Mouse (Mus musculus): Measurements from ENCODE around the gene Coro2b.

Gene Coro2b

DNA sequence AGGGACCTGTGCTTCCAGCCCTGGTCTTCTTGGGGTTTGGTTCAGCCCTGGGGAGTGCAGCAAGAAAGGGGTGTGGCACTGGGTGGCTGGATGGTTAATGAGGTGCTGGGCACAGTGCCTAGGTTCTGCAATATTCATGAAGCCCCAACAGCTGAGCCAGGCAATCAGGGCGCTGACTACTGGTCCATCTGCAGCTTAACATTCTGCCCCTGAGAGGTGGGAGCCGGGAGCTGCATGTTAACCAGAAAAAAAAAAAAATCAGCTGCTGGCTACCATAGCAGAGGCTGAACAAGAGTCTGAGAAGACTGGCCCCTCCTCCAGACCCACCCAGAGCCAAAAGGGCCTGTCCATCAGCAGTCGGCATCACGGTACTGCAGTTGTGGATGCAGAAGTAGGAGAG, 52.7 kb downstream of the Coro2b start:
- no peak for DNase-seq (ENCODE audit: low read depth, low spot score)
- Histone ChIP-seq H3K27me3 (ENCODE audit: control insufficient read depth, insufficient read depth, low read length, poor library complexity, severe bottlenecking) (no peaks in the 10 kb centered on the region), H3K36me3 (ENCODE audit: control insufficient read depth, insufficient read depth, low read length, poor library complexity, severe bottlenecking) (no peaks in the 10 kb centered on the region)

DNA sequence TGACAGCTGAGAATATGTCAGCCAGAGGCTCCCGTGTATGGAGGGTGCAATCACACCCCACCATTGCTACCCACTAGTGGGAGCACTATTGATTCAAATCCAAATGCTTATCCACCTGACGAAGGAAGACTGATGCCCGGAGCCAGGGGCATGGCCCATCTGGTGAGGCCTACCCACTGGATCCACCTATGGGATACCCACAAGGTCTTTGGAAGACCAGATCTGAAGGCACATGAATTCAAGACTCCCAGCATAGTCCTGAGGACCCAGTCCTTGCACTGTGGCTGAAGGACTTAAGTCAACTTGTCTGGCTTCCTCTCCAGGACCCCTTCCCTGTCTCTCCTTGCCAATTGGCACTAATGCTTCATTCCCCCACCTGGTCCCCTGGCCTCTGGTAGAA, 54.1 kb downstream of the Coro2b start:
- Histone ChIP-seq H3K27me3 (ENCODE audit: control insufficient read depth, insufficient read depth, low read length, poor library complexity, severe bottlenecking) (no peaks in the 10 kb centered on the region), H3K36me3 (ENCODE audit: control insufficient read depth, insufficient read depth, low read length, poor library complexity, severe bottlenecking) (no peaks in the 10 kb centered on the region)
- DNase-seq (ENCODE audit: low read depth, low spot score) = no peak

DNA sequence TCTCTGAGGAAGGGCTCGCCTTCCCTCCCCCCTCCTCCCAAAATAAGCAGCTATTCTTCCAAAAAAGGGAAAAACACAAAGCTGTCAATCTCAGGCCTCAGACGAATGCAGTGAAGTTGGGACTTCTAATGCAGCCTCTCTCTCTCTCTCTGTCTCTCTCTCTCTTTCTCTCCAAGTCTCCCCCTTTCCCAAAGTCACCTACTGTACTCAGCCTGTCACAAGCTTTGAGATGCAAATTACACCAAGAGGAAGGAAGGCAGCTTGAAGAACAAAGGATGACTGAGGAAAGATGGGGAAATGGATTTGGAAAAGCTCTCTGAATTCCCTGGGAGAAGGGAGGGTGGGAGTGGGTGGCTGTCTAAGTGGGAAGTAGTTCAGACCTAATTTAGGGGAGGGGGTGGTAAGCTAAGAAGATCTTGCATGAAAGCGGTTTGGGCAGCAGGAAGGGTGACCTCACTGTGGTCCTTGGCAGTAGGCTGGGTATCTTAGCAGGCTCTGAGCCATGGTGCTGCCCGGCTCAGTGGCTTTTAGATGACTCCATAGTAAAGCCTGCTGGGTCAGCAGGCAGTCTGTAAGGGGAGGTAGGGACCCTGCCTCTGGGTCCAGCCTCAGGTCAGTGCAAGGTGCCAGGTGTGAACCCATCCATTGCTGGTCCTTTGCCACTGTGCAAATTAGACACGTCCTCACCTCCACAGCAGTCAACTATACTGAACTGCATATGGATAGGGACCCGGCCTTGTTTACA, 55.8 kb downstream of the Coro2b start:
- DNase-seq (ENCODE audit: low read depth, low spot score) = no peak
- H3K36me3 ChIP-seq (ENCODE audit: control insufficient read depth, insufficient read depth, low read length, poor library complexity, severe bottlenecking) = no peaks in the 10 kb centered on the region
- H3K27me3 ChIP-seq (ENCODE audit: control insufficient read depth, insufficient read depth, low read length, poor library complexity, severe bottlenecking) = no peaks in the 10 kb centered on the region

DNA sequence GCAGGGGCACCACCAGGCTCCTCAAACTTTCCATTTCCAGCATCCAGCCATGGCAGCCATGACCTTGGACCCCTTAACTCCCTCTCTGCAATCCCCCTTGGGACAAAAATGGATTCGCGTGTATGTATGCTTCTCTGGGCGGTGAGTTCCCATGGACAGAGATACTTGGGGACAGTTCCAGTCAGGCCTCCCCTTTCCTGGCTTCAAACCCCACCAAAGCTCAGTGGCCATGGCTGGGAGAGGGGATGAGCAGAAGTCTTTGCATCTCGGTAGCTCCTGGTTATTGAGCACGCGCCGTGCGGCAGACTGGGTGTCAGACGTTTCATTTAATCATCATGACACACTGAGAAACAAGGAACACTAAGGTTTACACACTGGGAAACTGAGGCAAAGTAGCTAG, 56.7 kb downstream of the Coro2b start:
- Histone ChIP-seq H3K27me3 (ENCODE audit: control insufficient read depth, insufficient read depth, low read length, poor library complexity, severe bottlenecking) (no peaks in the 10 kb centered on the region), H3K36me3 (ENCODE audit: control insufficient read depth, insufficient read depth, low read length, poor library complexity, severe bottlenecking) (no peaks in the 10 kb centered on the region)
- no peak for DNase-seq (ENCODE audit: low read depth, low spot score)

DNA sequence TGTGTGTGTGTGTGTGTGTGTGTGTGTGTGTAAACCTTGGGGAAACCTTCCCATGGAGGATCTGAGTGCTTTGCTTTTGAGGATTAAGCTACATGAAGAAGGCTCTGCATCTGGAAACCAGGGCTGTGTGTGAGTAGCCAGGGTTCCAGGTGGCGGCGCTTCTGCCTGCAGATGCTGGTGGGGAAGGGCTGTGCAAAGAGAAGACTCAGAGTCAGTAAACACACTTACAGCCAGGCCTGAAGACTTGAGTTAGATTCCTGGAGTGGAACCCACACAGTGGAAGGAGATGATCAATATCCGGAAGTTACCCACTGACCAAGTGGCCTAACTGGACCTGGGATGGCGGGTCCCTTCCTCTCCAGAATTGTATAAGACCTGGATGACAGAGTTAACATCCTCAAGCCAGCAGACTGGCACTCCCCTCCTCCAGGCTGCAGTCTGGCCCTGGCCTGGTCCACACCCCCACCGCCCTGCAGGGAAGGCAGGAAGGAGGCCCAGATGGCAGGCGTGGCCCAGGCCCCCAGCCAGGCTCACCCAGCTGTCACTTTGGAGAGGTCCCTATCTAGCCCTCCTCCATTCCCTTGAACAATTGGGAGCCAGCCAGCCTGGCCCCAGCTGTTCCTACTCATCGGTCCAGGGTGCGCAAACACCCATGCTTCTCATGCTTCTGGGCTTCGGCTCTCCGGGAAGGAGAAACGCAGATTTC, 59.9 kb downstream of the Coro2b start:
- DNase-seq (ENCODE audit: low read depth, low spot score) = no peak
- no peaks in the 10 kb centered on the region for H3K27me3 ChIP-seq (ENCODE audit: control insufficient read depth, insufficient read depth, low read length, poor library complexity, severe bottlenecking)
- no peaks in the 10 kb centered on the region for H3K36me3 ChIP-seq (ENCODE audit: control insufficient read depth, insufficient read depth, low read length, poor library complexity, severe bottlenecking)

DNA sequence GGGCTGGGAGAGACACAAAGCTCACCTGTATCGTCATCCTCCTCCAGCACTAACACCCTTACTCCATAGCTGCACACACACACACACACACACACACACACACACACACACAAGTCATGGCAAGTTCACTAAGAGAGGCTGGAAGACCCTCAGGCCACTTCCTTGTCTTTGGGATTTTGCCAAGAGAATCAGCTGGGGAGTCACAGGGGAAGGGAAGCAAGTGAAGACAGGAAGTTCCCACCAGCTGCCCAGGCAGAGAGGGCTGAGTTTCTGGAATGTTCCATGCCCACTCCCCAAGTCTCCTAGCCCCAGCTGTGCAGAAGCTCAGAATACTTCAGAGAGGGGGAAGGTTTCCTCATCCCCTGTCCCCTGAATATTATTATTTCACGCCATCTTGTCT, 62.6 kb downstream of the Coro2b start:
- DNase-seq (ENCODE audit: low read depth, low spot score) = no peak
- Histone ChIP-seq H3K27me3 (ENCODE audit: control insufficient read depth, insufficient read depth, low read length, poor library complexity, severe bottlenecking) (no peaks in the 10 kb centered on the region), H3K36me3 (ENCODE audit: control insufficient read depth, insufficient read depth, low read length, poor library complexity, severe bottlenecking) (no peaks in the 10 kb centered on the region)

DNA sequence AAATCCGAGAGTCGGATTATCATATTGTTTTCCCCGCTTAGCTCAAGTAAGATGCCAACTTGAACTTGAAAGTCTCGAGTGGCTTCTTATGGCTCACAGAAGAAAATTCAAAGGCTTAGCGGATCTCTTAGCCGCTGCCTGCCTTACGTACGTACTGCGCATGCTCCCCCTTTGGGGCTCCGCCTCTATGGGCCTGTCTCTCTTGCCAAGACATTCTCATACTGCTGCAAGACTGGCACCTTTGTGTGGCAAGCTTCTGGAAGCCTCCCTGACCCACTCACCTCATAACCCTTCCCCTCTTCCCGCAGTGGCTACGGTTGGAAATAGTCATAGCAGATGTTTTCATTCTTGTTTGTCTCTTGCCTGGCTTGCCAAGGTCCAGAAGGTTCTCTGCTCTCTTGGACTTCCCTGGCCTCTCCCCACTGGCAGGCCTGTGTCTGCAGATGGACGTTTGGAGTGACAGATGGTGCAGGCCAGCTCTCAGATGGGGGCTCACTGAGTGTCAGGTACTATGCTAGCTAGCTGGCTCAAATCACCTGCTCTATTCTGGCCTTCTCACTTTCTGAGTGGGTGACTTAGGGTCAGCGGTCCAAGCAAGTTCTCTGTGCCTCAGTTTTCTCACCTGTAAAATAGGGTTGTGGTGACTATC, 65.2 kb downstream of the Coro2b start:
- Histone ChIP-seq H3K36me3 (ENCODE audit: control insufficient read depth, insufficient read depth, low read length, poor library complexity, severe bottlenecking) (no peaks in the 10 kb centered on the region), H3K27me3 (ENCODE audit: control insufficient read depth, insufficient read depth, low read length, poor library complexity, severe bottlenecking) (no peaks in the 10 kb centered on the region)
- no peak for DNase-seq (ENCODE audit: low read depth, low spot score)

DNA sequence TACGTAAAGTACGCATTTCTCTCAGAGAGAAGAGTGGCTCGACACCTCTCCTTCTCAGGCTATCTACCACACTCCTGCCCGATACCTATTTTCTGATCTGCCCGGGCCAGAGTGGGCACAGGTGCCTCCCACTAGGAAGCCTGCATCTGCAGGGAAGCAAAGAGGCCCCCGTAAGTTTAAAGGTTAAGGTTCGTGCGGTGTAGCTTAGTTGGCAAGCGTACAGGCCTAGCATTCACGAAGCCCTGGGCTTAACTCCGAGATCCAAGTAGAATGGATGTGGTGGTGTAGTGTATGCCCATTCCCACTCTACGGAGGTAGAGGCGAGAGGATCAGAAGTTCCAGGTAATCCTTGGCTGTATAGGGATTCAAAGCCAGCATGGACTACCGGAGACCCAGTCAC, 65.8 kb downstream of the Coro2b start:
- DNase-seq (ENCODE audit: low read depth, low spot score) = no peak
- Histone ChIP-seq H3K27me3 (ENCODE audit: control insufficient read depth, insufficient read depth, low read length, poor library complexity, severe bottlenecking) (no peaks in the 10 kb centered on the region), H3K36me3 (ENCODE audit: control insufficient read depth, insufficient read depth, low read length, poor library complexity, severe bottlenecking) (no peaks in the 10 kb centered on the region)

DNA sequence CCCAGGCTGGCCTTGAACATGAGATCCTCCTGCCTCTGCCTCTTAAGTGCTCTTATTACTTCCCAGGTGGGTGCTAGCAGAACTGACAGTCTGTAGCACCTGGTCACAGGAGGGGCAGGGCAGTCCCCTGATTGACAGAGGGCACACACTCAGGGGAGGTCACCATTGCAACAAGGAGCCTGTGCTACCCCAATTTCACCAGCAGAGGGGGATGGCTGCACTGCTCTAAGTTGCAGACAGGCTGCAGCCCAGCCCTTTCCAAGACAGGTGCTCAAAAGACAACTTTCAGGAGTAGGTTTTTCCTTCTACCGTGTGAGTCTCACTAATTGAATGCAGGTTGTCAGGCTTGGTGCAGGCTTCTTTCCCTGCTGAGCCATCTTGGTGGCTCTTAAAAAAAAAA, 66.4 kb downstream of the Coro2b start:
- no peaks in the 10 kb centered on the region for H3K27me3 ChIP-seq (ENCODE audit: control insufficient read depth, insufficient read depth, low read length, poor library complexity, severe bottlenecking)
- no peaks in the 10 kb centered on the region for H3K36me3 ChIP-seq (ENCODE audit: control insufficient read depth, insufficient read depth, low read length, poor library complexity, severe bottlenecking)
- DNase-seq (ENCODE audit: low read depth, low spot score) = peak; percentile 81

DNA sequence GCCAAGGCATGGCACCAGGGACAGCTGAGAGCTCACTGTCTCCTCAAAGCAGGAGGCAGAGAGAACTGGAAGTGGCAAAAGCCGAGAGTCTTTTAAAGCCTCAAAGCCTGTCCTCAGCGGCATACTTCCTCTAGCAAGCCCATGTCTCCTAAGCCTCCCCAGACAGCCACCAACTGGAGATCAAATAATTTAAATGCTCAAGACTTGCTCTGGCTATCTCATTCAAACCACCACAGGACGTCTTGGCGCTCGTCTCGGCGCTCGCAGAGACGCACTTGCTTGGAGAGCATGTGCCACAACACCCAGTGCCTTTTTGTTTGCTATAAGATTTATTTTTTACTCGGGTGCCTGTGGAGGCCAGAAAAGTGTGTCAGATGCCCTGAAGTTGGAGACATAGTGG, 67.1 kb downstream of the Coro2b start:
- no peaks in the 10 kb centered on the region for H3K27me3 ChIP-seq (ENCODE audit: control insufficient read depth, insufficient read depth, low read length, poor library complexity, severe bottlenecking)
- no peak for DNase-seq (ENCODE audit: low read depth, low spot score)
- no peaks in the 10 kb centered on the region for H3K36me3 ChIP-seq (ENCODE audit: control insufficient read depth, insufficient read depth, low read length, poor library complexity, severe bottlenecking)

DNA sequence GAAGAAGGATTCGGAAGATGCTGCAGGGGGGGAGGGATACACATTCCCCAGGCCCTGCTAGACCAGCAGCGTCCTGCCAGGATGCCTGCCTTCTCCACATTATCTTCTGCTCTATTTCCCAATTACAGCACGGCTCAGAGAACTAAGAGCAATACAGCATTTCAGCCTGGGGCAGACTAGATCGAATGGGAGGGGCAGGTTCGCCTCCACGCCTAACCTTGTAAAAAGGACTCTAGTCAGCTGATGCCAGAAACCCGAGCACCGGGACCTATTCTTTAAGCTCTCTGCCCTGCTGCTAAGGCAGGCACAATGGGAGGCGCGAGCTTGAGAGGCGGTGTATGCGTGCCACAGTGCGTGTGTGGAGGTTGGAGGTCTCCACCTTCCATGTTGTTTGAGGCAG, 67.7 kb downstream of the Coro2b start:
- Histone ChIP-seq H3K36me3 (ENCODE audit: control insufficient read depth, insufficient read depth, low read length, poor library complexity, severe bottlenecking) (no peaks in the 10 kb centered on the region), H3K27me3 (ENCODE audit: control insufficient read depth, insufficient read depth, low read length, poor library complexity, severe bottlenecking) (no peaks in the 10 kb centered on the region)
- no peak for DNase-seq (ENCODE audit: low read depth, low spot score)

DNA sequence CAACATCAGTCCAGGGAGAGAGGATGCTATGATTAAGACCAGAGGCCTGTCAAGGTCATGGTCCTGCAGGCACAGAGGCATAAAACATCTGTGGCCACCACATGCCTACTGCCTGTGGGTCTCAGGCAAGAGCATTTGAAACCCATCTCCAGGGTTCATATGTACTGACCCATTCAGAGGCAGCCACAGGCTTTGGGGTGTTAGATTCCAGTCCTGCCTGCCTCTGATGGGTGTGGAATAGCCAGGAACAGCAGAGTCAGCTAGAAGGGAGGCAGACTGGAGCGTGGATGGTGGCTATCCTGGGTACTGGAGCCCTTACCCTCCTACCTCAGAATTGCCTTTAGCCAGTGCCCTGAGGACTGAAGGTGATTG, 69.4 kb downstream of the Coro2b start:
- Histone ChIP-seq H3K36me3 (ENCODE audit: control insufficient read depth, insufficient read depth, low read length, poor library complexity, severe bottlenecking) (no peaks in the 10 kb centered on the region), H3K27me3 (ENCODE audit: control insufficient read depth, insufficient read depth, low read length, poor library complexity, severe bottlenecking) (no peaks in the 10 kb centered on the region)
- no peak for DNase-seq (ENCODE audit: low read depth, low spot score)

DNA sequence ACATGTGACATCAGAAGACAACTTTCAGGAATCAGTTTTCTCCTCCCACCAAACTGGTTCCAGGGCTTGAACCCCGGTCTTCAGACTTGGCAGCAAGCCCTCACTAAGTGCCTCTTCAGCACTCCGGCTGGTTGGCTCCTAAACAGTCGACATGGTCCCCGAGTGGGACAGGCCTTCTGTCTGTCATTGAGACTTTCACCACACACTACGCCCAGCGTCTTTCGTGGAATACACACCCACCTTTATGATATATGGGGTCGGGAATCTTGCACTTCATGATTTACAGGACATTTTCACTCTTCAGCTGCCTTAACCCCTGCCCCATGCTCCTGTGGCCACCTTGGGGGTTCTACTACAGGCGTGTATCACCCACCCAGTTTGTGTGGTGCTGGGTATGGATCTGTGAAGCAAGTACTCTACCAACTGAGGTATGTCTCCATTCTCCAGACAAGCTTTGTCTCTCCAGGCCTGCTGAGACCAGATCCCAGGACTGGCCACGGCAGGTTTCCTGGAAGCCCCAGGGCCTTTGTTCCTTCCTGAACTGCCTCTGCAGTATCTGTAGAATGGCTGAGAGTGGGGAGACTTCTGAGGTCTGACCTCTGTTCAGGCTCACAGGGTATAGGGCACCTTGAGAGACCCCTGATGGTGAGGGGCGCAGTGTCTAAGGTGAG, 70.0 kb downstream of the Coro2b start:
- H3K36me3 ChIP-seq (ENCODE audit: control insufficient read depth, insufficient read depth, low read length, poor library complexity, severe bottlenecking) = no peaks in the 10 kb centered on the region
- DNase-seq (ENCODE audit: low read depth, low spot score) = no peak
- H3K27me3 ChIP-seq (ENCODE audit: control insufficient read depth, insufficient read depth, low read length, poor library complexity, severe bottlenecking) = no peaks in the 10 kb centered on the region

DNA sequence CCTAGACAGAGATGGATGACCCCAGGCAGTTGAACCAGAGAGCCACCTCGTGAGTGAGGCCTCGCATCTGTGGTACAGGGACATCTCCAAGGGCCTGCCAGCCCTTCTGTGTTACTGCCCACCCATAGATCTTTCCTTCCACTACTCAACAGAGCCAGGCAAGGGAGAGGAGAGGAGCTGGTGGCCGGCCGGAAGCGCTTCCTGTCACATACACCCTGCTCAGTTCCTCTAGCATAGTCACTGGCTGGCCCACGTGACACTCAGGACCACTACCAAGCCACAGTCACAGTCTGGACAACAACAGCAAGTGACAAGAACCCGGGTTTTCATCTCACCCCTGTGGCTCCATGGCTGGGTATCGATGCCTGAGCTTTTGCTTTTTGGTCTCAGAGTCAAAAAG, 70.8 kb downstream of the Coro2b start:
- no peaks in the 10 kb centered on the region for H3K27me3 ChIP-seq (ENCODE audit: control insufficient read depth, insufficient read depth, low read length, poor library complexity, severe bottlenecking)
- H3K36me3 ChIP-seq (ENCODE audit: control insufficient read depth, insufficient read depth, low read length, poor library complexity, severe bottlenecking) = no peaks in the 10 kb centered on the region
- DNase-seq (ENCODE audit: low read depth, low spot score) = no peak

DNA sequence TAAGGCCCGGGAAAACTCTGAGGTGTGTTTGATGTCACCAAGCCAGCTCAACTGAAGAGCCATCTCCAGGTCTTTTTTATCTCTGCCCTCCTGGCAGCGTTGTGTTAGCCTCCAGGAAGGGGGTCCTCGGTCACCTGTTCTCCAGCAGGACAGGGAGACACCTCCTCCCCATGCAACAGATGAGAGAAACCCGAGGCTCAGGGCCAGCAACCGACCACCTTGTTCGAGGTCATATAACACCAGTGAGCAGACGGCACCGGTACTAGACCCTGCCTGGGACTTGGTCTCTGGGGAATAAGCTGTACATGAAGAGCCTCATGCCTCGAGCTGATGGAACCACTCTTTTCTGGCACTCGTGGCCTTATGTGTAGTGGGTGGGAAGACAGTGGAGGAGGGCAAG, 72.1 kb downstream of the Coro2b start:
- Histone ChIP-seq H3K27me3 (ENCODE audit: control insufficient read depth, insufficient read depth, low read length, poor library complexity, severe bottlenecking) (no peaks in the 10 kb centered on the region), H3K36me3 (ENCODE audit: control insufficient read depth, insufficient read depth, low read length, poor library complexity, severe bottlenecking) (no peaks in the 10 kb centered on the region)
- DNase-seq (ENCODE audit: low read depth, low spot score) = no peak

All from splenic B cell, adult 2 months (primary cell).